Mouse (Mus musculus) liver, postnatal 0 days (tissue): ENCODE data around the gene Fxyd2. TPM values are rescaled to one million over a fixed set of nuclear protein-coding genes. Genes with fewer than 3 reads are reported as not detected.

Source experiments
- ATAC-seq: fragments of 200-750 bp; cut with Nextera tagmentation; 2 replicates; pipeline ENCODE4 v1.8.0; 2017; ENCODE audit warnings: mild to moderate bottlenecking, moderate library complexity
- DNase-seq: peaks from one replicate; pipeline ENCODE4 v3.0.0-alpha.2; 2016
- H3K27ac ChIP-seq: fragments of 300-500 bp; sonication (generic); 2 replicates; pipeline ENCODE4 v1.5.1; 2014; ENCODE audit warnings: antibody characterized with exemption, moderate library complexity, mild to moderate bottlenecking, low read depth
- H3K27me3 ChIP-seq: fragments of 300-500 bp; sonication (generic); 2 replicates; pipeline ENCODE4 v1.6.1; 2014; ENCODE audit warnings: low read length, control low read depth, mixed read lengths; ENCODE audit not compliant: insufficient read depth
- H3K36me3 ChIP-seq: fragments of 300-500 bp; sonication (generic); replicated peaks from 2 replicates; pipeline ENCODE4 v1.6.1; 2014; ENCODE audit warnings: mild to moderate bottlenecking, control low read depth, low read length, moderate library complexity, mixed read lengths; ENCODE audit not compliant: insufficient read depth
- H3K4me1 ChIP-seq: fragments of 300-500 bp; sonication (generic); 2 replicates; pipeline ENCODE4 v1.6.1; 2014; ENCODE audit warnings: antibody characterized with exemption, mild to moderate bottlenecking, control low read depth; ENCODE audit not compliant: insufficient read depth
- H3K4me2 ChIP-seq: fragments of 300-500 bp; sonication (generic); 2 replicates; pipeline ENCODE4 v1.6.1; 2014; ENCODE audit warnings: low read depth, mild to moderate bottlenecking, low read length, moderate library complexity, mixed read lengths
- H3K4me3 ChIP-seq: fragments of 300-500 bp; sonication (generic); 2 replicates; pipeline ENCODE4 v1.5.1; 2014; ENCODE audit warnings: low read depth, low read length
- H3K9ac ChIP-seq: fragments of 300-500 bp; sonication (generic); replicated peaks from 2 replicates; pipeline ENCODE4 v1.6.1; 2014; ENCODE audit warnings: mild to moderate bottlenecking, moderate library complexity
- H3K9me3 ChIP-seq: fragments of 300-500 bp; sonication (generic); 2 replicates; pipeline ENCODE4 v1.6.1; 2016; ENCODE audit warnings: mild to moderate bottlenecking, control low read depth, low read length, mixed read lengths
- CTCF ChIP-seq: sonication (generic); IDR thresholded peaks from 2 replicates; pipeline ENCODE4 v1.5.1; 2016; ENCODE audit warnings: antibody characterized with exemption, low read depth
- EP300 ChIP-seq: IDR thresholded peaks from 2 replicates; pipeline ENCODE4 v1.6.1; 2016; ENCODE audit warnings: antibody characterized with exemption, low read depth, mild to moderate bottlenecking
- WGBS: fragments of 180-500 bp; shearing (Covaris S2); extraction: QIAGEN DNeasy Blood & Tissue Kit; methylation state at CpG from one replicate; pipeline ENCODE4 v1.1.7; 2014; ENCODE audit not compliant: insufficient replicate concordance; 5-methylcytosine and 5-hydroxymethylcytosine counted together
- polyA plus RNA-seq: library from polyadenylated mRNA; unstranded; fragments of >200 nt; fragmentation: Nextera tagmentation; extraction: Ambion mirVana; gene quantifications from 2 replicates; pipeline ENCODE4 v1.2.1, GENCODE M21; 2015

Fxyd2 gene
- polyA plus RNA-seq, 1 experiment from 2014 or later = 1.3 TPM

DNA sequence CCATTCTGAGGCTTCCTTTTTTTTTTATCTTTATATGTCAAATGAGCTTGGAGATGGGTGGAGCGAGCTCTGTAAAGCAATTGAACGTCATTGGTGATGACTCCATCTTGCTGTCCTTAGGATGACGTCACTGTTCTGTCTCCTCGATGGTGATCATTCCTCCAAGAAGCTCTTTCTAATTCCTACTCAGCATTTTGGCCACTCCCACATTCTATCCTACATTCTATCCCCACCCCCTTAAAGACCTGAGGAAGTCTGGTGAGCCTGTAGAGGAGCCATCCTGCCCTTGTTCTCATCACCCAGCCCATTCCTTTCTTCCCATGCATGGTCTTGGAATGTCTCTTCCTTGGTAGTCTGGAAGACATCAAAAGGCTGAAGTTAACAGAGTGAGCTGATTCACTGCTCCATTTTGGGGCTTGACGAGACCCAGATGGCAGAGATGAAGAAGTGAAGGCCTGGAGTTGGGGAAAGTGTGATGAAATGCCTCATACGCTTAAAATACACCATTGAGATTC, 24.4 kb upstream of the Fxyd2 start:
- Histone ChIP-seq H3K9ac (no peak overlapping the region), H3K27ac (no peak overlapping the region), H3K36me3 (no peaks in the 10 kb centered on the region), H3K27me3 (peaks cover 19% of the 10 kb centered on the region), H3K4me3 (no peak overlapping the region), H3K4me2 (no peak overlapping the region), H3K4me1 (no peaks in the 10 kb centered on the region), H3K9me3 (no peaks in the 10 kb centered on the region)
- TF ChIP-seq CTCF (no peak), EP300 (no peak)
- DNase-seq = no peak
- ATAC-seq = no peak
- WGBS = 79% methylated on average over 6 of the region's 6 CpGs

DNA sequence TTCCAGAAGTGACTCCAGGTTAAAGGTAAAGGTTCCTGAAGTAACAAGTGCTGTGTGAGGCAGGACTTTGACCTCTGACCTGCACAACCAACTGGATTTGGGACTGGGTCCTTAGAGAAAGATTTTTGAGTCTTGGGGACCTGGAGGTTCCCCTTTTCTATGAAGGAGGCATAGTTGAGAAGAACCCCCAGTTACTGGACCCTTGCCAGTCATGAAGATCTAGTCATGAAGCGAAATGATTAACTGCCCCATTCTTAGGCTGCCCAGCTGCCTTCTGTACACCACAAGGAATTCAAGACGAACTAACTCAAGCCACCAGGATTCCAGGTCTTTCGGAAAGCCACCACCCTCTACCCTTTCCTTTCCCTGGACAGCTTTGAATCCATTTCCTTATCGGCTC, 23.0 kb upstream of the Fxyd2 start:
- H3K36me3 ChIP-seq = no peaks in the 10 kb centered on the region
- H3K9ac ChIP-seq = no peak overlapping the region
- H3K27me3 ChIP-seq = peaks cover 6% of the 10 kb centered on the region; the same call in 1 of the 2 replicates
- no peak overlapping the region for H3K4me3 ChIP-seq
- DNase-seq = no peak
- H3K27ac ChIP-seq = no peak overlapping the region
- WGBS = 48% methylated on average over 4 of the region's 4 CpGs
- no peaks in the 10 kb centered on the region for H3K9me3 ChIP-seq
- TF ChIP-seq EP300 (no peak), CTCF (no peak)
- H3K4me1 ChIP-seq = no peaks in the 10 kb centered on the region
- H3K4me2 ChIP-seq = no peak overlapping the region
- ATAC-seq = no peak

DNA sequence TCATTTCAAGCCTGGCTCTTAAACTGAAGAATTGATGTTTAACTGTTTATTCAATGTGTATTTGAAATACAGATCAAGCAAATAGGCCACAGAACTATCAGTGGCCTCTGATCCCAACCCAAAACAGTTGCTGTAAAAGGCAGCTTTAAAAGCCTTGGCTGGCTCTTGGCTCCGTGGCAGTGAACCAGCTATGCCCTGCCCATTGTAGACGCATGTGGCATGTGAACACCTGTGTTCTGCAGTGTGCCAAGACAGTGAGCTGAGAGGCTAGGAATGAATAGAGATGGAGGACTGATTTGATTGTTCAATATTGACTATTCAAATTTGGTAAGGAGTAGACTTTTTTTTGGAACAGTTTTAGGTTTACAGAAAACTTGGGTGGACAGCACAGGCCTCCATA, 22.6 kb upstream of the Fxyd2 start:
- 51% methylated on average over 2 of the region's 2 CpGs for WGBS
- ATAC-seq = no peak
- H3K27me3 ChIP-seq = peaks cover 5% of the 10 kb centered on the region; the same call in 1 of the 2 replicates
- H3K4me1 ChIP-seq = no peaks in the 10 kb centered on the region
- H3K9me3 ChIP-seq = no peaks in the 10 kb centered on the region
- H3K4me3 ChIP-seq = no peak overlapping the region
- H3K4me2 ChIP-seq = no peak overlapping the region
- DNase-seq = no peak
- H3K9ac ChIP-seq = no peak overlapping the region
- H3K27ac ChIP-seq = no peak overlapping the region
- no peak for TF ChIP-seq CTCF
- TF ChIP-seq EP300 = no peak
- no peaks in the 10 kb centered on the region for H3K36me3 ChIP-seq

DNA sequence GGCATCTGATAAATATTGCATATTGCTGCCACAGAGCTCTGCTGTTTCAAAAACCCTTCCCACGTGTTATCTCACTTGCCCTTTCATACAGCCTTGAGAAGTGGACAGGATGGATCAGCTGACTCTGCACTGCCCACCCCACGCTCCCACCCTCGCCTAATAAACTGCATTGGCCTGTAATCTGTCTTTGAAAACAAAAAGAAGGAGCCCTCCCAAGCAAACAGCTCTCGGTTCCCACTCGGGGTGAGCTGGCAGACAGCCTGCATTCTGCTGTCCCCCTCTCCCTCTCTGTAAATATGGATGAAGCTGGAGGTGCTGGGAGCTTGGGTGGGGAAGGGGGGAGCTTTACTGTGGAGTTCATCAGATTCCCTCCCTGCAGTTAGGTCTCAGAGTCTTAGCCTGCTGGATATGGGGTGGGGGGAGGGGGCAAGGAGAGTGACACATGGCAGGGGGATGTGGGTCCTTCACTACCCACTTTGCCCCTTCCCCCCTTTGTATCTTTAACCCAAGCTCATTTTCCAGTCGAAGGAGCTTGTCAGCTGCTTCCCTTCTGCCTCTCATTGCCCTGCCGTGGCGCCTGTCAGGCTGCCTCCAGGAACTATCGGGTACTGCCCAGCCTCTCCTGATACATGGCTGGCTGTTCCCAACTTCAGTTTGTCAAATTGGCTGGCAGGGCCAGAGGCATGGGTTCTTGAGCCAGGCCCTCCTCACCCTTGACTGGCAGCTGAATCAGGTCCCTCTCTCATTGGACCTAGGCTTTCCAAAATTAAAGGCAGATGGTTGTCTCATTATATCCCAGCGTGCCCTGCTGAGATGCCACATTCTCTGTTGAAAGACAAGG, 18.8 kb upstream of the Fxyd2 start:
- DNase-seq (no peak), ATAC-seq (no peak)
- H3K4me3 ChIP-seq = no peak overlapping the region
- no peaks in the 10 kb centered on the region for H3K27me3 ChIP-seq
- H3K27ac ChIP-seq = no peak overlapping the region
- no peak overlapping the region for H3K4me2 ChIP-seq
- no peaks in the 10 kb centered on the region for H3K4me1 ChIP-seq
- no peak for TF ChIP-seq EP300
- TF ChIP-seq CTCF = no peak
- WGBS = 49% methylated on average over 10 of the region's 10 CpGs
- no peaks in the 10 kb centered on the region for H3K36me3 ChIP-seq
- H3K9ac ChIP-seq = no peak overlapping the region
- no peaks in the 10 kb centered on the region for H3K9me3 ChIP-seq

DNA sequence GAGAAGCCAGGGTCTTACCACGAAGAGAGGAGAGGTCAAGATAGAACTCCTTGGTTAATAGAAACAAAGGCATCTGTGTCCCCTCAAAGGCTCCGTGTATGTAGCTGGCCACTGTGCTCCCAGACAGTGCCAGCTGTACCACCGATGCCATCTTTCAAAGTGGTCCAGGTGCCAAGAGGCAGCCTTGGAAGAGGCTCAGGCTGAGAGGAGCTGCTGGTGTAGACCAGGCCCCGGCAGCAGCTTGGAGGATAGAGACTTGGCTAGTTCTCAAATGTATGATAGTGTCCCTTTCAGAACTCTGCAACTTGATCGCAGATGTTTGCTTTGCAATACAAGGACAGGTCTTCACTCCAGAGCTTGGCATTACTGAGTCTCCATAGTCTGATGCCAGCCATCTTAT, 17.1 kb upstream of the Fxyd2 start:
- DNase-seq (no peak), ATAC-seq (no peak)
- TF ChIP-seq EP300 = no peak
- no peak for TF ChIP-seq CTCF
- WGBS = 56% methylated on average over 5 of the region's 5 CpGs
- H3K4me3 ChIP-seq = no peak overlapping the region
- H3K4me1 ChIP-seq = no peaks in the 10 kb centered on the region
- H3K9ac ChIP-seq = no peak overlapping the region
- H3K4me2 ChIP-seq = no peak overlapping the region
- H3K9me3 ChIP-seq = no peaks in the 10 kb centered on the region
- H3K36me3 ChIP-seq = no peaks in the 10 kb centered on the region
- H3K27me3 ChIP-seq = no peaks in the 10 kb centered on the region
- H3K27ac ChIP-seq = no peak overlapping the region

DNA sequence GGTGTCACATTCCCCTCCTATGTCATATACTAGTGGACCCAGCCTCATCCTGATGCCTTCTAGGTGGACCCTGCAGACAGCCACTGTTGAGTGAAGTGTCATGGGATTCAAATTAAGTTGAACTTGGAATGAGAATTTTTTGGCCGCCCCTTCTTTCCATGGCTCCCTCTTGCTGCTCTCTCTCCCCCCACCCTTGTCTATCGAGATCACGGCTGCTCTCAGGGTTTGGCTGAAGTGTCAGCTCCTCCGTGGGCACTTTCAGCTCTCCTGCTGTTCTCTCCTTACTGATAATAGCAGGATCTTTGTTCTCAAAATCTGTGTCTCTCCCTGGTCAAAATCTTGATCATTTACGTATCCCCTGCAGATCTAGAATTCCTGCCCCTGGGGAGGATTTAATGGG, 16.6 kb upstream of the Fxyd2 start:
- no peak overlapping the region for H3K9ac ChIP-seq
- no peak overlapping the region for H3K27ac ChIP-seq
- no peak overlapping the region for H3K4me2 ChIP-seq
- H3K4me1 ChIP-seq = no peaks in the 10 kb centered on the region
- H3K4me3 ChIP-seq = no peak overlapping the region
- no peak for TF ChIP-seq CTCF
- WGBS = 77% methylated on average over 5 of the region's 5 CpGs
- H3K36me3 ChIP-seq = no peaks in the 10 kb centered on the region
- no peaks in the 10 kb centered on the region for H3K27me3 ChIP-seq
- DNase-seq (no peak), ATAC-seq (no peak)
- H3K9me3 ChIP-seq = no peaks in the 10 kb centered on the region
